Mouse (Mus musculus) heart, embryonic 16.5 days (tissue): ENCODE data around the gene Tnfrsf18. TPM values are rescaled to one million over a fixed set of nuclear protein-coding genes. Genes with fewer than 3 reads are reported as not detected.

Experiments
- ATAC-seq: fragments of 200-750 bp; cut with Nextera tagmentation; replicated peaks from 2 replicates; pipeline ENCODE4 v1.8.0; 2017; ENCODE audit warnings: moderate number of reproducible peaks; ENCODE audit not compliant: insufficient read depth, low FRiP score; ENCODE audit errors: extremely low read depth
- H3K27ac ChIP-seq: fragments of 300-500 bp; sonication (generic); 2 replicates; pipeline ENCODE4 v1.5.1; 2014; ENCODE audit warnings: mild to moderate bottlenecking, low read length, control low read depth, moderate library complexity
- H3K27me3 ChIP-seq: fragments of 300-500 bp; sonication (generic); 2 replicates; pipeline ENCODE4 v1.6.1; 2014; ENCODE audit warnings: low read length, mixed read lengths; ENCODE audit not compliant: control insufficient read depth, insufficient read depth
- H3K36me3 ChIP-seq: fragments of 300-500 bp; sonication (generic); 2 replicates; pipeline ENCODE4 v1.6.1; 2014; ENCODE audit not compliant: control insufficient read depth, insufficient read depth
- H3K4me1 ChIP-seq: fragments of 300-500 bp; sonication (generic); 2 replicates; pipeline ENCODE4 v1.6.1; 2014; ENCODE audit warnings: low read length, mixed read lengths; ENCODE audit not compliant: control insufficient read depth, insufficient read depth
- H3K4me2 ChIP-seq: fragments of 300-500 bp; sonication (generic); 2 replicates; pipeline ENCODE4 v1.6.1; 2014; ENCODE audit warnings: low read depth, mild to moderate bottlenecking, control low read depth, low read length
- H3K4me3 ChIP-seq: fragments of 300-500 bp; sonication (generic); 2 replicates; pipeline ENCODE4 v1.5.1; 2014; ENCODE audit warnings: mild to moderate bottlenecking, control low read depth, low read length
- H3K9ac ChIP-seq: fragments of 300-500 bp; sonication (generic); 2 replicates; pipeline ENCODE4 v1.6.1; 2014; ENCODE audit warnings: low read length, control low read depth
- H3K9me3 ChIP-seq: fragments of 300-500 bp; sonication (generic); replicated peaks from 2 replicates; pipeline ENCODE4 v1.6.1; 2016; ENCODE audit warnings: low read length; ENCODE audit not compliant: control insufficient read depth
- WGBS: fragments of 180-500 bp; shearing (Covaris S2); extraction: QIAGEN DNeasy Blood & Tissue Kit; methylation state at CpG from one replicate; pipeline ENCODE4 v1.1.7; 2014; 5-methylcytosine and 5-hydroxymethylcytosine counted together
- microRNA counts: library from miRNA; unstranded; fragments of <30 nt; microRNA quantifications from one replicate; lab custom pipeline; 2016
- microRNA-seq: library from miRNA; unstranded; fragments of <30 nt; microRNA quantifications from one replicate; pipeline ENCODE4, GENCODE M21; 2017
- polyA plus RNA-seq: library from polyadenylated mRNA; unstranded; fragments of >200 nt; fragmentation: Nextera tagmentation; extraction: Ambion mirVana; gene quantifications from 2 replicates; pipeline ENCODE4 v1.2.1, GENCODE M21; 2015

Gene Tnfrsf18
- polyA plus RNA-seq, 1 experiment from 2014 or later, result 2.6 TPM

GRCm38 (mm10) chr4:156077499-156078301, 51.7 kb downstream of the Tnfrsf18 start:
- H3K4me2 ChIP-seq, result peak overlapping the region; percentile 78
- peak overlapping the region; percentile 56 for H3K4me3 ChIP-seq
- no peaks in the 10 kb centered on the region for H3K27me3 ChIP-seq
- ATAC-seq, result peak; percentile 79
- WGBS, result 2% methylated on average over 56 of the region's 58 CpGs
- peaks cover 6% of the 10 kb centered on the region for H3K4me1 ChIP-seq
- peak overlapping the region; percentile 52 for H3K9ac ChIP-seq
- no peaks in the 10 kb centered on the region for H3K36me3 ChIP-seq
- H3K27ac ChIP-seq, result peak overlapping the region; percentile 61
- no peaks in the 10 kb centered on the region for H3K9me3 ChIP-seq

MicroRNAs within 50 kb of the gene (microRNA counts, 519-probe panel; counts per million panel counts)
- microRNA mmu-miR-200a (lab: Ali Mortazavi, UCI), result 2,439 counts per million, percentile 55 among the panel's probes with 10 or more counts
- 2,919 counts per million, percentile 75 among the panel's probes with 10 or more counts for microRNA mmu-miR-200b (lab: Ali Mortazavi, UCI)
- microRNA mmu-miR-429 (lab: Ali Mortazavi, UCI), result 3,046 counts per million, percentile 79 among the panel's probes with 10 or more counts

Small RNAs within 50 kb of the gene (microRNA-seq; reads per million reads assigned to microRNA genes)
- 166 reads per million, percentile 59 among the genes with 10 or more reads in this experiment for gene Mir200a
- gene Mir200b, result 970 reads per million, percentile 79 among the genes with 10 or more reads in this experiment
- gene Mir429, result 2,711 reads per million, percentile 87 among the genes with 10 or more reads in this experiment

Other genes starting within 250 kb of the Tnfrsf18 start
- gene Tmem88b, start 240.3 kb upstream of the Tnfrsf18 start, polyA plus RNA-seq, result 1.4 and 1.8 TPM in 2 replicates
- gene Ankrd65, start 235.7 kb upstream of the Tnfrsf18 start, polyA plus RNA-seq, result 0.30 TPM in 1 of 2 replicates, not detected in the other
- gene Mrpl20, start 223.3 kb upstream of the Tnfrsf18 start, polyA plus RNA-seq, result 133 and 138 TPM in 2 replicates
- 126 and 129 TPM in 2 replicates for gene Ccnl2, start 213.7 kb upstream of the Tnfrsf18 start, polyA plus RNA-seq
- gene Aurkaip1, start 194.9 kb upstream of the Tnfrsf18 start, polyA plus RNA-seq, result 124 and 132 TPM in 2 replicates
- 77.8 and 86.8 TPM in 2 replicates for gene Mxra8, start 186.5 kb upstream of the Tnfrsf18 start, polyA plus RNA-seq
- gene Dvl1, start 178.8 kb upstream of the Tnfrsf18 start, polyA plus RNA-seq, result 3.5 TPM in 2 replicates
- 0.18 and 0.26 TPM in 2 replicates for gene Tas1r3, start 162.8 kb upstream of the Tnfrsf18 start, polyA plus RNA-seq
- gene Cptp, start 156.7 kb upstream of the Tnfrsf18 start, polyA plus RNA-seq, result 9.3 and 9.5 TPM in 2 replicates
- 40.5 and 41.8 TPM in 2 replicates for gene Ints11, start 156.6 kb upstream of the Tnfrsf18 start, polyA plus RNA-seq
- 32.5 and 34.3 TPM in 2 replicates for gene Pusl1, start 134.4 kb upstream of the Tnfrsf18 start, polyA plus RNA-seq
- gene Acap3, start 134.3 kb upstream of the Tnfrsf18 start, polyA plus RNA-seq, result 10.1 and 11.6 TPM in 2 replicates
- 74.9 and 80.1 TPM in 2 replicates for gene Ube2j2, start 82.3 kb upstream of the Tnfrsf18 start, polyA plus RNA-seq
- gene C1qtnf12, start 63.8 kb upstream of the Tnfrsf18 start, polyA plus RNA-seq, result 23.1 and 28.9 TPM in 2 replicates
- 8.6 and 9.1 TPM in 2 replicates for gene B3galt6, start 33.5 kb upstream of the Tnfrsf18 start, polyA plus RNA-seq
- 122 and 128 TPM in 2 replicates for gene Sdf4, start 33.3 kb upstream of the Tnfrsf18 start, polyA plus RNA-seq
- gene Tnfrsf4, start 12.3 kb upstream of the Tnfrsf18 start, polyA plus RNA-seq, result 0.95 and 1.5 TPM in 2 replicates
- 0.33 and 0.37 TPM in 2 replicates for gene Ttll10, start 33.2 kb downstream of the Tnfrsf18 start, polyA plus RNA-seq
- 17.3 and 17.4 TPM in 2 replicates for gene 9430015G10Rik, start 83.8 kb downstream of the Tnfrsf18 start, polyA plus RNA-seq
- 0.18 and 0.19 TPM in 2 replicates for gene Rnf223, start 104.3 kb downstream of the Tnfrsf18 start, polyA plus RNA-seq
- gene Agrn, start 171.3 kb downstream of the Tnfrsf18 start, polyA plus RNA-seq, result 34.4 and 48.5 TPM in 2 replicates
- 5.0 and 9.1 TPM in 2 replicates for gene Isg15, start 174.7 kb downstream of the Tnfrsf18 start, polyA plus RNA-seq
- gene AW011738, start 177.1 kb downstream of the Tnfrsf18 start, polyA plus RNA-seq, result 4.2 and 5.6 TPM in 2 replicates
- 16.3 and 16.8 TPM in 2 replicates for gene Perm1, start 189.7 kb downstream of the Tnfrsf18 start, polyA plus RNA-seq
- 13.8 and 17.5 TPM in 2 replicates for gene Plekhn1, start 208.7 kb downstream of the Tnfrsf18 start, polyA plus RNA-seq
- gene Noc2l, start 209.8 kb downstream of the Tnfrsf18 start, polyA plus RNA-seq, result 37.4 and 38.1 TPM in 2 replicates
- 0.26 and 0.60 TPM in 2 replicates for gene Samd11, start 229.5 kb downstream of the Tnfrsf18 start, polyA plus RNA-seq